Mouse (Mus musculus) spleen, embryonic (tissue): ENCODE data around the gene Strip2.

ENCODE experiments used
- CTCF ChIA-PET: fragments of 350-600 bp; sonication (Branson Sonifier 250); formaldehyde crosslinking; loops from one replicate; lab custom pipeline; 2022; lab: Charles Lee

The Strip2 gene

DNA sequence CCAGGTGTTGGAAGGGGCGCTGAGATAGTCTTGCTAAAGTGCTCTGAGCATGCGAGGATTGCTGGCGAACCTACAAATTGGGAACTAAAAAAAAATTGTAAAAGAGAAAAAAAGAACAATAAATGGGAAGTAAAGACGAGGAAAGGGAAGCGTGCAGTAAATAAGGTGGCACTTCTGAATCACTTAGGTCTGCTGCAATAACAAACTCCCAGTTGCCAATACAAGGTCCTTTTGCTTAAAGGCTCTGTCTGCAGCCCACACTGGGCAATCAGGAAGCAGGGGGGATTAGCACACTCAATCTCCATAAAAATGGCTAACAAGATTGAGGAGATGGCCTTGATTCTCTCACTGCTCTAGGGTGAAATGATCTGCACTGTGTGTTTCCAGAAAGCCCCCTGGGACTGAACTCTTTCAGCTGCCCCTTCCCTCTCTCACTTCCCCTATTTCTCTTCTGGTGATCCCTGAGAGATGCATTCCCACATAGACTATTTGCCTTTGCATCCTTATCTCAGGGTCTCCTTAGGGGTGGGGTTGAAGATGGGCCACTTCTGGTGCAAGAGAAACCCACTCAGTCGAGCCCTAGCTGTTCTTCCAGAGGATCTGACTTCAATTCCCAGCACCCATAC, 8.9 kb downstream of the Strip2 start:
- CTCF ChIA-PET, result no interaction called here

DNA sequence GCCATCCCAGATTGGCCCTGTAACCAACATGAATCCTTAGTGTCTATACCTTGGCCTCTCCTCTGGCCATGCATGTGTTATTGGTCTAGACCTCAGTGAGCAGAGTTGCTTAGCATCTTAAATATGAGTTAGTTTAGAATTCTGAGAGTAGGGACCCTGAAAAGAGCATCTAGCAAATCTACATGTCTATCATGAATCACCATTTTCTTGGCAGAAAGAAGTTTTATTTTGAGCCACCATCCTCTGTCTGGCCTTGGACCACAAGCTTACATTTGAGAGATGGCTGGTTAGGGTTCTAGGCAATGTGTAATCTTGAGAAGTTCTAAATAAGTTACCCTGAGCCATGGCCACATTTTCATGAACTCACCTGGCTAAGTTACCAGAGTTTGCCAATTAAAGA, 13.3 kb downstream of the Strip2 start:
- CTCF ChIA-PET, result no interaction called here

DNA sequence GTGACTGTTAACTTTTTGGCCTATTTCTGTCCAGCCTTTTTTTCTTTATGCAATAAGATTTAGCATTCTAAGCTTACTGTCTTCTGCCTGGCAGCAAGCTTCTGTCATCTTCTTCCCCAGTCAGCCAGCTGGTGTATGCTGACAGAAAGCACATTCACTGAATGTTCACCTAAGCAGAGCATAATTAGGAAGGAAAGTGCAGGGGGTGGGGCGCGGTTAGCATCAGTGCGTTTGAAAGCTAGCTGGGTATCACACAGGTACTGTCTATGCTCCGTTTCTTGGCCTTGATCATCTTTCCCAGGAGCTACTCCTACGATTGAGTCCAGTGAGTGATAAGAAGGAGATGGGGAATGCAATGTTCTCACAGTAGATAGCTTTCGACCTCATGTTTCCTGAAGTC, 13.9 kb downstream of the Strip2 start:
- CTCF ChIA-PET, result interaction anchor here (0.6 kb wide), 1 partner anchor 93 kb away, joined by 5 read pairs; no protein-coding TSS in a partner anchor

DNA sequence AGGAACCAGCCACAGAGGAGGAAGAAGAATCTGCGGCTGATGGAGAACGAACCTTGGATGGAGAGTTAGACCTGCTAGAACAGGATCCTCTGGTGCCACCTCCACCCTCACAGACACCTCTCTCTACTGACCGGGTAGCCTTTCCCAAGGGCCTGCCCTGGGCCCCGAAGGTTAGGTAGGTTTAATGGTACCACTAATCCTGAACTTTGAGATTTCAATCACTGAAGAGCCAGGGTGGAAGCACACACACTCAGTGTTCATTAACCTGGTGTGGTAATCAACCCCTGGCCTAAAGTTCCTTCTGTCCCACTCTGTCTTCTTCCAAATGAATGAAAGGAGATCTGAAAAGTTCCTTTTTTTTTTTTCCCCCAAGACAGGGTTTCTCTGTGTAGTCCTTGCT, 14.4 kb downstream of the Strip2 start:
- CTCF ChIA-PET, result no interaction called here

DNA sequence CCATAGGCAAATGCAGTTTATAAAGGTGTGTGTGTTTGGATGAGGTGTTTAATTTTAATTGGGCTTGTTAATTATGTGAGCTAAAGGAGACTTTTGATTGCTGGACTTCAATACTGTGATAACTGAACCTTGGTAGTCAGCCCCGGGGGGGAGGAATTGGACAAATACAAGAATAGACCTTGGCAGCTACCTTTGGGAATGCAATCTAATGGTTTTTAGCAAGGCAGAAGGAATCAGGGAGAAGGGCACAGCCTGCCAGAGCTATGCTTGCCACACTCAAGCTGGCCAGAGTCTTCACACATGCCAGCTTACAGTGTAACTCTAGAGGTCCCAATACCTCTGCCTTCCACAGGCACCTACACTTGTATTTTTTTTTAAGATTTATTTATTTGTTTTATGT, 18.9 kb downstream of the Strip2 start:
- CTCF ChIA-PET, result no interaction called here

DNA sequence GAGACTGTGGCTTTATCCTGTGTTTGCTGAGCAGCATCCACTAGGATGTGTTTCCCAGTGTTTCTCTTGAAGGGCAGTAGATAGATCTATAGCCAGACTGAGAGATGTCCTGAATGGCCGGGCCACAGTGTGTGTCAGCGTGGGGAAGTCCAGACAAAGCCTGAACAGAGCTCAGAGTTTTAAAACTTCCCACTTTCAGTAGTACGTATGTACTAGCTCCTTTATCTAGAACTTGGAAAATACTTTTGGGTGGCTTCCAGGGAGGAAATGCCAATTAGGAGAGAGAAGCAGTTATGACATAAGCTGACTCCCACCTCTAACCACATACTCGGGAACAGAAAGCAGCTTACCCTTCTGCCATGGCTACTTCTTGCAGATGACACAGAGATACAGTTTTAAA, 23.6 kb downstream of the Strip2 start:
- CTCF ChIA-PET, result no interaction called here

DNA sequence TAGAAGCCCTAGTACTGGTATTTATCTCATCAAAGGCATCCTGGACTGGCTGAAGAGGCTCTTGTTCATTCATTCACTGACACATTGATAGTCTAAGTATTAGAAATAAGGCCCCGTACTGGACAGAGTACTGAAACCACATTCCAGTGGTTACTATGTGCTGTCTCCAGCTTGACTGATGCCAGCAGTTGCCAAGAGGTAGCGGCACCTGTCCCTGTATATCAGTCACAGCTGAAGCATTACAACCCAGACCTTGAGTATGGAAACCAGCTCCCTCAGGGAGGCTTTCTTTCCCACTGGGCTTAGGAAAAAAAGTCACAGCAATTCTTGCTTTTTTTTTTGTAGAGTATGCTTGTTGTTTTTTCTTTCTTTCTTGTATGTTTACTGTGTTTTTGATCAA, 24.2 kb downstream of the Strip2 start:
- CTCF ChIA-PET, result no interaction called here

DNA sequence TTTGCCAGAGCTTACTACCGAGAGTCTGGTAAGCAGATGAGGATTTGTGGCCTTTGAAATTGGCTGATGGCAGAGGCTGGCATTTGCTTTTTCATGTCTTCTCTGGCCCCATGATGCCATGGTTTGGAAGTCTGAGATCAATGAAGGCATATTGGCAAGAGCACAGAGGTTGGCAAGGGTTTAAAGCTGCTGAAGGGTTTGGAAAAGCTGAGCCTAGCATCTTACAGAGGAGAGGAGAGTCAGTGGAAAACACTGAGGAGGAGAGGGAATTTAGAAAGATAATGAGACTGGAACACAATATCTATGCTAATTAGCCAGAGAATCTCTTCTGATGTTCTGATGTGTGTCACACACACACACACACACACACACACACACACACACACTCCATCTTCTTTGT, 27.7 kb downstream of the Strip2 start:
- CTCF ChIA-PET, result interaction anchor here (0.6 kb wide), 1 partner anchor 47 kb away, joined by 3 read pairs; no protein-coding TSS in a partner anchor

DNA sequence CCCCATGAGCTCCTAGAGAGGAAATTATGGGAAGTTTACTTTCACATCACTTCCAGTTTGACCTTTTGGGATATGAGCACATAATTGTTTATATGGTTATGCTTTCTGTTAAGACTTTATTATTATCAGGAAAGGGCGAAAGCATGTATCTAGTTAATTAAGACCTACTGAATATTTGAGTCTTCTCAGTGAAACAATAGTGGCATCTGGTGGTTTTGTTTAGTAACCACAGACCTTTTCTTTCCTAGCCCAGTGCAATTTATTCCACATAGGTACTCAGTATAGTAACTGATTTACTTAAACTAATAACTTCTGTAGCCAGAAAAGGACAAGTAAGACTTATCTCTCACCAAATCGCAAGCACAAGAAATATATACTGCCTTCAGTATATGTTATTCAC, 29.8 kb downstream of the Strip2 start:
- CTCF ChIA-PET, result no interaction called here

DNA sequence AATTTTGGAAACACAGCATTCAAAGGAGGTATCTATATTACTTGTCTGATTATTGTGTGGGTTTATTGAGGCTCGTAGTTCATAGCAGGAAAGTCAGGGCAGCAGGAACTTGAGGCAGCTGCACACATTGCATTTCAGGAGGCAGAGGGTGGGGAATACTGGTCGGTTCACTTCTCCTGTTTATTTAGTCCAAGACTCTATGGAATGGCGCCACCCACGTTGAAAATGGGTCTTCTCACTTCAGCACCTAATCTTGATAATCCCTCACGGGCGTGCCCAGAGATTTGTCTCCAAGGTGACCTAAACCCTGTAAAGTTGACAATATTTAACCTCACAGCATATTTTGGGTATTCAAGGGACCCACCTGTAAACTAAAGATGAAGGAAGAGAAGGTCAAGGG, 31.0 kb downstream of the Strip2 start:
- CTCF ChIA-PET, result no interaction called here

DNA sequence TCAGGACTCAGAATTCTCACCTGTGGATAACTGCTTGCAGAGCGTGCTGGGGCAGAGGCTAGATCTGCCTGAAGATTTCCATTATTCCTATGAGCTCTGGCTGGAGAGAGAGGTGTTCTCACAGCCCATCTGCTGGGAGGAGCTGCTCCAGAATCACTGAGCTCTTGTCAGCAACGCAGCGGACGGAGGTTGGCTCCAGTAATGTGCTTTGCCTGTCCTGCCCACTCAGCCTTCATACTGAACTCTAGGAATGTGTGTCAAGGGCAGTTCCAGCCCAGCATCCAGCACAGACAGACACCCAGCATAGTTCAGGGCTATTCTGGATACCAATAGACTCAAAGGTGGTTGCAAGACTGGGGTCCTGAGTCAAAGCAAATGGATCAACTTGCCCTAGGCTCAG, 39.9 kb downstream of the Strip2 start:
- CTCF ChIA-PET, result no interaction called here

DNA sequence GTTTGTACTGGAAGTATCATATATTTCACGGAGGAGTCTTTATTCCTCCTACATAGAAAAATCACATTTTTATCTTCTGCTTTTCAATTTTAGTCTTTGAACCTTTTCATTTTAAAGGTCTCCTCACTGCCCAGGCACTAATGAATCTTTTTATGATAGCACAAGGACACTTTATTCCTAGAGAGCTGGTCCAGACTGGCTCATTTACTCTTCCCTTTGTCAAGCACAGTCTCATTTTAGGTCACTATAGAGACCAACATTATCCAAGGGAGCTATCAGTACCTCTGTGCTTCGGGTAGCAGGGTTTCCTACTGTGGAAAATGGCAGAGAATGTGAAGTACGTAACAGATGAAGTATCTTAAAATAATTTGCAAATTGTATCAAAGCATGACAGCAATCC, 41.9 kb downstream of the Strip2 start:
- CTCF ChIA-PET, result no interaction called here

DNA sequence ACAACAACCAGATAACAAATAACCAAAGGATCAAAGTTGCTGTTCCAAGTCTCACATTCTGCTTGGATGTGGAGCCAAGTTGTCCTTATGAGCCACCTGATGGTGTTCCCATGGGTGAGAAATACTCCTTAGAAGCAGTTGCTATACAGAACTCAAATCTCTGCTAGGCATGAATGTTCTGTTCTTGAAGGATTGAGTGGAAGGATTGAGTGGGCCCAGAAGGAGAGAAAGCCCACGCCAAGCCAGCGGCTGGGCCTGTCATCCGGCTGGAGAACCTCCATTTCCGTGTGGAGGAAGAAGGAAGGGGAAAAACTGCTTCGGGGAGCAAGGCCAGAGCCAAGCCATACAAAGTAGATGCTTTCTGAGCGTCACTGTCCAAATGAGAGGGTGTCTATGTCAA, 44.3 kb downstream of the Strip2 start:
- CTCF ChIA-PET, result no interaction called here

DNA sequence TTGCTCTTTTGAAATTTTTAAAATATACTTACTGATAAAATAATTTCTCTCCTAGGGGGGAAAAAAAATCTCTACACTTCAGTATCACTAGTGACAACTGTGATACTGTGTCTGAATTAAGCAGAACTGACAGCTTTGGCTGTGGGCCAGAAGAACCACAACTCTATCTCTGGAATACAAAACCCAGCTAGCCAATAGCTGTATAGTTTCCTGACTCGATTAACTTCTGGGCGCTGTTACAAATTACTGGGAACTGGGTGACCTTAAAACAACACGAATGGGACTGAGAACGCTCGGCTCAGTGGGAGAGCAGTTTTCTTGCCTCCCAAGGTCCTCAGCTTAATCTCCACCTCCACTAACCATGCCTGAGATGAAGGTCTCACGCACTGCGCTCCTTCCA, 51.1 kb downstream of the Strip2 start:
- CTCF ChIA-PET, result no interaction called here

DNA sequence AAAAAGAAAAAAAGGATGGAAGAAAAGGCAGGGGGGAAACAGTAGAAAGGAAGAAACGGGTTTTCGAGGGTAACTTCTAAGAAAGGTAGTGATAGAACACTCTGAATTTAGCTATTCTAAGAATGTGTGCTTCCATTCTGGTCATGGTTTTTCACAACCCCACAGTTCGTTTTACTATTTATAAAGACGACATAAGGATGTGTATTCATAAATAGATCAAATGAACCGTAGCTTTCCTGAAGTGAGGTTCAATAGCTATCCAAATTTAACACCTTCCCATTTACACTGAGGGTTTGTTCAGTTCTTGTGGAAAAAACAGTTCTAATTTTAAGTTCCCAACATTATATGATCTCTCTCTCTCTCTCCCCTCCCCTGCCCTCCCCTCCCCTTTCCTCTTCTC, 56.5 kb downstream of the Strip2 start:
- CTCF ChIA-PET, result no interaction called here

DNA sequence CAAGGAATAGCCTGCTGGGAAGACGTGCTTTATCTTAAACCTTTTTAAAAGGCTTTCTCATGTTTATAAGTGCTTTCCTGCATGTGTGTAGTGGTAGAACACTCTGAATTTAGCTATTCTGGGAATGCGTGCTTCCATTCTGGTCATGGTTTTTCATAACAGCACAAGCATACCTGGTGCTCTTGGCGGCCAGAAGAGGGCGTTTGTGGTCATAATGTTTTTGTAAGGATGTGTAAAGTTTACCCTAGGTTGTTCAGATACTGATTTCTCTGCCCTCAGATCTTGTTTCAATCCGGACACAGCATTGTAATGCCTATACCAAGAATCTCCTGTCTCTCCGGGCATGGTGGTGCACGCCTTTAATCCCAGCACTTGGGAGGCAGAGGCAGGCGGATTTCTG, 58.0 kb downstream of the Strip2 start:
- CTCF ChIA-PET, result no interaction called here

DNA sequence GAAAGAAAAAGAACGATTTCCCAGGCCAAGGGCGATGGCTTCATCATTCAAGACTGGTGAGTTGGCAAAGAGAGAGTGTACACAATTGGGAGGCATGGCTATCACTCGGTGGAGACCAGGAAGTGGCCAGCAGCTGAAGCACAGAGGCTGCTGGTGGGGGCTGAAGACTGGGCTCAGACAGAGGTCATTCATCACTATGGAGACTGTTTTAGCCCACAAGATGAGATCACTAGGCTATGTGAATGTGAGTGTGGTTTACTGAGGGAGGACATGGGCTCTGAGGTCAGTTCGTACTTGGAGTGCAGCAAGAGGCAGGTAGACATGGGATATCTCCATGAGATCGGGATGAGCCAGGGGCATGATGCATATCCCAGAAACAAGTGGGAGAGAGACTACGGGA, 63.6 kb downstream of the Strip2 start:
- CTCF ChIA-PET, result no interaction called here

DNA sequence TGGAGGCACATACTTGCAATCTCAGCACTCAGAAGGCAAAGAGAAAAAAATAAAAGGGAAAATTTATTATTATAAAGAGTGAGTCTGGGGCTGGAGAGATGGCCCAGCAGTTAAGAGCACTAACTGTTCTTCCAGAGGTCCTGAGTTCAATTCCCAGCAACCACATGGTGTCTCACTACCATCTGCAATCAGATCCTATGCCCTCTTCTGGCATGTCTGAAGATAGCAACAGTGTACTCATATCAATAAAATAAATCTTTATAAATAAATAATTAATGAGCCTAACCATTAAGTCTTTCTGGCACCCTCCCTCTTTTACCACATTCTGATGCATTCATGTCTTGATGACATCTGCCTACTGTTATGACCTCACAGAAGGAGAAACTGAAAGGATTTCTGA, 65.0 kb downstream of the Strip2 start:
- CTCF ChIA-PET, result no interaction called here

DNA sequence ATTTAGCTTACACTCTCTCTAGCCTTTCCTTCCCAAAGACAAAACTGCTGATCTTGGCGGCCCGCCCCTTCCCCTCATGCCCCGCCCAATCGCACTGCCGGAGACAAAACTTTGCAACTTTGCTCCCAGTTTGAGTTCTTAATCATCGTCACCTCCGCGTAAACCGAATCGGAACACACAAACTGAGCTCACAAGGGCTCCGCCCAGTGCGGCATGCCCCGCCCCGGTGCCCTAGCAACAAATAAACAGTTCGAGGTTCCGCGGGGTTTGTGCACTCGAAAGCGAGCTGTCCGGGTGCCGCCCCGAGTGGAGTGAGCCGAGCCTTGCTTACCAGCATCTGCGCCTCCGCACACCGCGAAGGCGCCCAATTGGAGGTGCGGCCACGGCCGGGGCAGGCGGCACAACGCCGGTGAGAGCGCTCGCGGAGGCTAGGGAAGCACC, 68.3 kb downstream of the Strip2 start:
- CTCF ChIA-PET, result no interaction called here

DNA sequence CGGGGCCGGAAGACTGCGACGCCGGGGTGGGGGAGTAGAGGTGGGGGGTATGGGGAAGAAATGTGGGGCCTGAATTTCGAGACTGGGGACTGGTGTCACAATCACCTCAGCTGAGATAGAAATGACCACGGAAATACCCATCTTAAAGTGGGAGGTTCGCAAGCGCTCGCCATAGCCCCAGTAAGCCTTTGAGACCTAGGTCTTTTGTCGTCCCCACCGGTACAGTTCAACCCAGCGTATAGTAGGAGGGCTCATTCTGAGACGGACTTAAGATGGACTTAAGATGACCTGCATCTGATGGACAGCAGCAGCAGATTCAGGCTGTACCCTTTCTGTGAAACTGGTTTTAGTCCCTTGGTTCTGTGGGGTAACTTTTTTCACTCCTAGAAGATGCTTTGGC, 68.7 kb downstream of the Strip2 start:
- CTCF ChIA-PET, result no interaction called here

DNA sequence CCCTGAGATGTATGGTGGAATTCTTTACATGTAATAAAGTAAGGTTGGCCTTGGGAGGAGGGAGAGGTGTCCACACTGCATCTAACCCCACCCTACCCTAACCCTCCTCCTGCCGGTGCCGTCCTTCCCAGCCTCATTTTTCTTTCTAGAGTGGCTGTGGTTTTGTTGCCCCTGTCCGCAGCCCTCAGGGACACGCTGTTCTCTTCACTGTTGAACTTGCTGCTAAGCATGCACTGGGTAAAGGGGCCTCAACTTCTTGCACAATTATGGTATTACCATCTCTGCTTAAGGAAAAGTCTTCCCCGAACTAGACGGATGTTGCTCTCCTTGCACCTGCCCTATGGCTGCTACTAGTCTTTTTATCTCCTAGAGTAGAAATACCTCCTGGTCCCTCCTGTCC, 69.2 kb downstream of the Strip2 start:
- CTCF ChIA-PET, result no interaction called here

DNA sequence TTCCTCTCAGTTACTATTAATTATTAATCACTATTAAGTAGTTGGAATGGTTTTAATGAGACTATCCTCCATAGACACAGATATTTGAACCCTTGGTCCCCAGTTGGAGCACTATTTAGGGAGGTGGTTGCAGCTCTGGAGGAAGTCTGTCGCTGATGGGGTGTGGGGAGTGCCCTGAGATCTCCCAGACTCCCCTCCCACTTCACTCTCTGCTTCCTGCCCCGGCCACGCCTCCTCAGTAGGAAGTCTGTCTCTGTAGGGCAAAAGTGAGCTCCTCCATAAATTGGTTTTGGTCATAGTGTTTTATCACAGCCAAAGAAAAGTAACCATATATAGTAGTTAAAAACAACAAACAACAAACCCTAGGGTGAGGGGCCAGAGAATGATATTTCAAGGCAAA, 70.4 kb downstream of the Strip2 start:
- CTCF ChIA-PET, result no interaction called here

DNA sequence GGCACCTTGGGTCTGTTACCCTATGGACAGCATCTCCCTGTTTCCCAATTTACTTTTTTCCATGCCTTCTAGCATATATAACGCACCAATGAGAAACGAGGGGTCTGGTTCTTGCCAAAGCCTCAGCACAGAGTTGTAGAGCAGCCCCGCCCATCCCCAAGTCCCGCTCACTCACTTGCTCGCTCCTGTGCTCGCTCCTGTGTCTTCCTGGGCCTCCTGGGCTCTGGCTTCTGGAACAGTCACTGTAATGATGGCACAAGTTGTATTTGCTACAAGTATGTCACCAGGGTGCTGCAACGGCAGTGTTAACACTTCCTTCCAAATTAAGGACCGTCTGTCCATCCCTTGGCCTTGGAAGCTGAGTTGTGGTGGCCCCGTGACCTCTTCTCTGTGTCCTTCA, 81.3 kb downstream of the Strip2 start:
- CTCF ChIA-PET, result no interaction called here

DNA sequence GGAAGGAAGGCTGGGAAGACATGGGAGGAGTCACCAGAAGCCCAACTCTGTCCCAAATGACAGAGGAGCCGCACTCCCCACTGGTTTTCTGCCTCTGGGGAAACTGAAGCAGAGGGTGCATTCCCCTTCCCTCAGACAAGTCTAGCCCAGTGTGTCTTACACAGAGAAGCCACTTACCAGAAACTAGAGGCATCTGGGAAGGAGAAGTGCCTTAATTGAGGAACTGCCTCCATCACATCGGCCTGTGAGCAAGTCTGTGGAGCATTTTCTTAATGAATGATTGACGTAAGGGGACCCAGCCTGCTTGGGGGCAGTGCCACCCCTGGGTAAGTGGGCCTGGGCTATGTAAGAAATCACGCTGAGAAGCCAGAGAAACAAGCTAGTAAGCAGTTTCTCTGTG, 82.0 kb downstream of the Strip2 start:
- CTCF ChIA-PET, result no interaction called here
